Mouse (Mus musculus) thymus, postnatal 4 days (tissue): ENCODE measurements around the gene Gripap1.

Experiments used
- DNase-seq: peaks from one replicate; pipeline ENCODE4 v3.0.0; 2021

Gene Gripap1

DNA sequence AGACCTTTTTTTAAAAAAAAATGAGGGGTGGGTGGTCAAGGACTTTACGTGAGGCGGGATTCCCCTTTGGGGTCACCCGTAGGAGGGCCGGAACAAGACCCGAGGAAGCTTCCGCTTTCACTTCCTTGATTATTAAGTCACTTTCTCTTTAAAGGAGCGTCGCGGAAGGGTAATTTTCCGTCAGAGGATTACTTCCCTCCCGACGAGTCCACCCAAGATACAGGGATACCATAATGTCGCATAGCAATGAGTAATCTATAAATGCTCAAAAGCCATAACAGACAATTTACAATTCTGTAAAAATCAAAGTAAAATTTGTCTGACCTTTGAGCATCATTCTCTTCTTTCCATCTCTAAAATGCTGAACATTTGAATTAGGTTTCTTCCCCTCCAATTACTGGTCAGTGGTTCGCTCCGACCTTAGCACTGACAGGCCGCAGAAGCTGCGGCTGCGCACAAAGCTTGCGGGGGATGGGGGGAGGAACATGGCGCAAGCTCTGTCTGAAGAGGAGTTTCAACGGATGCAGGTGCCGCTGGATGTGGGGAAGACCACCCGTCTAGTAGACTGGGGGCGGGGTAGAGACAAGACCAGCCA lies at the start of gene Gripap1:
Gene Gripap1 (plus strand): TSS at position 224 of the 595 bp plus-strand sequence.
- peak; percentile 83 for DNase-seq

DNA sequence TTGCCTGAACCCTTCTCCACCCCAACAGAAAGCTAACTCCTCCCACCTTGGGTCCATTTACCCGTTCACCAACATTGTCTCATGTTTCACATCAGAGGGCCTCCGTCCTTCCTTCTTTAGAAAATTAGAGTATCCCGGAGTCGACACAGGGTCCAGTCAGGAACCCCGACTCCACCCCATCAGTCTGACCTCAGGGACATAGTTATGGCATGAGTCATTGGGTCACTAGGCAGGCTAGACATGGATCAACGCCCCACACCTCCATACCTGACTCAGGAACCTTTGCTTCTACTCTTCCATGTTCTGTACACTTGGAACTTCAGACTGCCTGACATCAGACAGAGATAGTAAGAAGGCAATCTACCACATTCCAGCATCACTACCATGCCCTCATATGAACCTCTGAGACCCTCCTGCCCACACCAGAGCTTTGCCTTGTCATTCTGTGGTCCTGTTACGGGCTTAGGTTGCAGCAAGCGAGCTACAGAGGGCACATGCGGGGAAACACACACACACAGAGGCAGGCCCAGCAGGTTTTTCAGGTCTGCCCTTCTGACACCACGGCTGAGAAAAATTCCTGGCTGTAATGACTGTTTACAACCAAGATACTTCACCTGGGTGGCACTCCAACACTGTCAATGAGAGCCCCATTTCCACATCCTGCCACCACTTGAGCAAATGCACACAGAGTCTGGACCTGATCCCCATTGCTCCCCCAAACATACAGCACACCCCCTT lies 49.3 kb upstream of the Gripap1 start:
- DNase-seq: no peak

DNA sequence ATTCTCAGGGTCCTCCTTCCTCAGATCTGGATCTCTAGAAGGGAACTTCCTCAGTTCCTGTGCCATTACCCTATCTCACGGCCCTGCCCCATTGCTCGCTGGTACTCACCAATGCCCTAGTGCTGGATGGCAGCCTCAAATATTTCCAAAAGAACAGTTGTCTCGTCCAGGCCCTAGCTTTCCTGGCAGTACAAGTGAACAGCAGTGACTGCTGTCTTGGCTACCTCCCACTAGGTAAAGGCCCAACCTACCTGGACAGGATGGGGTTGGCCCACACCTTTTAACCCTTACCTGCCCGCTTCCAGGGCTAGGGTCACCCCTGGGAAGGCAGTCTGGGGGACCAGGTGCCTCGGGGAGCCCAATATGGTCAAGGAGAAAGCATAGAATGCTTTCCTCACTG lies 48.5 kb upstream of the Gripap1 start:
- no peak for DNase-seq

DNA sequence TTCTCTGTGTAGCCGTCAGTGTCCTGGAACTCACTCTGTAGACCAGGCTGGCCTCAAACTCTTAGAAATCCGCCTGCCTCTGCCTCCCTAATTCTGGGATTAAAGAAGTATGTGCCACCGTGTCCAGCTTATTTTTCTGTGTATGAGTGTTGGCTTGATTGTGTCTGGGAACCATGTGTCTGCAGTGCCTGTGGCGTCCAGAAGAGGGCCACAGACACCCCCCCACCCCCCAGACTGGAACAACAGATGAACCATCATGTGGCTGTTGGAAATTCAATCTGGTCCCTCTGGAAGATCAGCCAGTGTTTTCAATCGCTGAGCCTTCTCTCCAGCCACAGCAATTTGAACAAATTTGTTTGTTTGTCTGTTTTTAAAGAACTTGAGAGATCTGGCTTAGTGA lies 46.1 kb upstream of the Gripap1 start:
- DNase-seq: no peak

DNA sequence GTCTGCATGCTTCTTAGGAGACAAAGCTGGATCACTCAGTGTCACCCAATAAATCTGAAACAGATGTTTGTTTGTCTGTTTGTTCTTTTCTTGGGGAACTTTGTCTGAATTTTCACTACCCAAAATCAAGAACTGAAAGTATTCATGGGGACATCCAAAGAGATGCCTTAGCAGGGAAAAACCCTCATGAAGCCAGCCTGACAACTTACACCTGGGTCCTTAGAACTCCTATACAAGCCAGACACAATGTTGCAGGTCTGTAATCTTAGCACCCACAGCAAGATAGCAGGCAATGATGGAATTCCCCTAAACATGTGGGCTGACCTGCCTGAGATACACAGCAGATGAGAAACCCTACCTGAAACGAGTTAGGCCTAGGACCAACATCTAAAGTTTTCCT lies 44.6 kb upstream of the Gripap1 start:
- DNase-seq: no peak

DNA sequence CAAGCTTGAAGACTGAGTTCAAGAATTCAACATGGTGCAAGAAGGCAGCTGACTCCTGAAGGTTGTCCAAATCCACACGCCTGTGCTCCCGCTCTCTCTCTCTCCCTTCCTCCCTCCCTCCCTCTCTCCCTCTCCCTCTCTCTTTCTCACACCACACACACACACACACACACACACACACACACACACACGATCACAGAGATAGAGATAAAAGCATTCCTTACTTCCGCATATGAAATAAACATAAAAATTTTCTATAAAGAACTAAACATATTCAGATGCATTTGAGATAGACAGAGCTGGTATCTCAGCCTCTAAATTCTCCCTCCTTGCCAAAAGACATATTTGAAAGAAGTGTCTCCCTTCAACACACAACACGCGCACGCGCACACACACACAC lies 44.1 kb upstream of the Gripap1 start:
- DNase-seq: no peak

DNA sequence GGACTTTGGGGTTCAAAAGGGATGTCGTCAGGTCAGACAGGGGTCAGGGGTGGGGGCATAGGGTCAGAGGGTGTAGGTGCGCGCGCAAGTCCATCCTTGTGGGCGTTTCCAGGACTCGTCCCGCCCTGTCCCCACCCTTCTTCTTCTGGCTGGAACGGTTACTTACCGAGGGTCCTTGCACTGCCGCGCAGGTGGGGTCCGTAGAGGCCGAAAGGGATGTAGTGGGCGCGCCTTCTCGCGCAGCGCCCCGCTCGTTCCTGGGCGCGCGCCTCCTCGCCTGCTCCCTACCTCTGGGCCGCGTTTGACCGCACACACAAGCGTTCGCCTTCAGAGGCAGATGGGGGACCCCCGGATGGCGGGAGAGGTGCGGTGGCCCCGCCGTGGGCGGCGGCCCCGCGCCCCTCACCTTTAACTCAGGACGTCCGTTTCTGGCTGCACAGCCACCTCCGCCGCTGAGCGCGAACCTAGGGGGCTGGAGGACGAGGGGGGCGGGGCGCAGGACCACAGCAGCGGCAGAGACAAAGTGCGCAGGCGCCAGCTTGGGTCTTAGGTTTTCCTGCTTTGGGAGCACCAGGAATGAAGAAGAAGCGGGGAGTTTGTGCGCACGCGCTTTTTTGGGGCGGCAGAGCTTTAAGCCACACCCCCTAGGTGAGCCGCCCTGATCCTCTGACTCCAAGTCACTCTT lies 39.0 kb upstream of the Gripap1 start, which contains the start of gene Ccdc120:
Gene Ccdc120 (minus strand): TSS at position 474 of the 685 bp plus-strand sequence.
- peak; percentile 48 for DNase-seq

DNA sequence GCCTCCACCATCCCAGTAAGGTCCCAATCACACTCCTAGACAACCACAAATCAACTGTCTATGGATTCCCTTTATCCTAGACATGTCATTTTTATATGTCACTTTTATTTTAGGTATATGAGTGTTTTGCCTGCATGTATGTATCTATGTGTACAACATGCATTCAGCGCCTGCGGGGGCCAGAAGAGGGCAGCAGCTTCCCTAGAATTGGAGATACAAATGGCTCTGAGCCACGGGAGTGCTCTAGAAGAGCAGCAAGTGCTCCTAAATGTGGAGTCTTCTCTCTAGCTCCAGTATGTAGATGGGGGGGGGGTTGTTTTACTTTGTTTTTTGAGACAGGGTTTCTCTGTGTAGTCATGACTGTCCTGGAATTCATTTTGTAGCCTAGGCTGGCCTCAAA lies 35.9 kb upstream of the Gripap1 start:
- peak; percentile 44 for DNase-seq

DNA sequence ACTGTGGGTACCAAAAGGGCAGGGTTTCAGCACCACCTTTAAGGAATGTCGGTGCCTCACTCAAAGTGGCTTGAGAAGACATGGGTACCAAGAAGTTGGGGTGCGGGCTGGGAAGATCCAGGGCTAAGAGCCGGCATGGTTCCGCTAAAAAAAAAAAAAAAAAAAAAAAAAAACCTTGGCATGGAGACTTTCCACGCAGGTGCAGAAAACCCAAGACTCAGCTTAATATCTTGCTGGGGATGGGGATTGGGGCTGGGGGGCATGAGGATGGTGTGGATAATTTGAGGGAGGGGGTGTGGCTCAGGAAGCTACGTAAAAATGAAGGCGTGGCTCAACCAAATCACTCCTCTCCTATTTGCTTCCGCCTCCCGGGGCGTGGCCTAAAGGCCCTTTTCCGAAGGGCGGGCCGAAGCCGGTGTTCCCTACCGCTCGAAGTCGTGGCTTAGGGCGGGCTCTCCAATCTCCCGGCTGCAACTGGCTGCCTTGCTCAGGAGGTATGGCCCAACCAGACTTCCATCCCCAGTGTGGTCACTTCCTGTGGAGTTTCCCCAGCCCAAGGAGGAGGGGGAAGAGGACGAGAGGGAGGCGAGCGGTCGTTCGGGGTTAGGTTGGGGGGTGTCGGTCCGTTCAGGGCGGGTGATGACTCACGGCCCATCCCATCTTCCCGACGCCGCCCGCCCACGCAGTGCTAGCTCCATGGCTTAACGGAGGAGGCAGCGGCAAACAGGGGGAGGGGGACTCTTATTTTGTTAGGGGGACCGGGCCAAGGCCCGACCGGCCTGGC lies 27.2 kb upstream of the Gripap1 start, which contains the start of gene Tfe3:
Gene Tfe3 (plus strand): TSS at position 424 of the 784 bp plus-strand sequence.
- peak; percentile 81 for DNase-seq

DNA sequence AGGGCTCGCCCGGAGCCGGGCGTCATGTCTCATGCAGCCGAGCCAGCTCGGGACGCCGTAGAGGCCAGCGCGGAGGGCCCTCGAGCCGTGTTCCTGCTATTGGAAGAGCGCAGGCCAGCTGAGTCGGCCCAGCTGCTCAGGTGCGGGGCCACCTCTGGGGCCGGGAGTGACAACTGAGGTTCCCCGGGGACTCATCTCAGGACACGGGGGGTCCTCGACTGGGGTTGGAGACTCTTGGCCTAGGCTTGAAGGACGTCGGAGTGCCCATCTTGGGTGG lies 26.7 kb upstream of the Gripap1 start:
- no peak for DNase-seq

DNA sequence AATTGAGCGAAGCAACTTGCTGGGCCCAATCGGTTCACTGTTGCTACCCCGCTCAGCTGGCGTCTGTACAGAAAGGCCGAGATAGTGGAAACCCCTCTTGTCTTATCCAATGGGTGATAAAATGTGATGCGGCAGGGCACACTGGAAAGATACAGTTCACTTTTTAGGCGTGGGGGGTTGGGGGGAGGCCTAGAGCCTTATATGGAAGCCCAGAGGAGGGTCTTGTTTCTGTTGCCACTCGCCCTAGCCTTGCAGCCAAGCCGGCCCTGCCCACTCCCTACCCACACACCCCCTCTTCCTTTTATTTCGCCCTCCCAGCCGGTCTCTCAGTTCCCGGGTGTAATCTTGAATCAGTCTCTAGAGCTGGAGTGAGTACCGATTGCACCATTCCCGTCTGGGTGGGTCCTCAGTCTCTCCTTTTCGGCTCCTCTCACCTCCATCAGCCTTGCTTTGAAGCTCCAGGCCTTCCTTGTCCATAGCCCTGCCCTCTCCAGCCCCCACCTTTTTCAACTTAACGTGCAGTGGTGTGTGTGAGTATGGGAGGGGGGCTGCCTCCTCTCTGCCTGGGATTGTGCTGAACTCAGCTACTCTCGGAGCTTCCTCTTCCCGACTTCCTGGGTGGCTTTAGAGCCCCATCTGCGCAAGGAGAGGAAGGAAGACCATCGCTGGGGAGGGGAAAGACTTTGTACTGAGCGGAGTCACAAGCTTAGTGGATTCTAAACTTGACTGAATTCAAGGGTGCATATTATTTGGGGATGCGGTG lies 25.8 kb upstream of the Gripap1 start:
- DNase-seq: peak; percentile 9

DNA sequence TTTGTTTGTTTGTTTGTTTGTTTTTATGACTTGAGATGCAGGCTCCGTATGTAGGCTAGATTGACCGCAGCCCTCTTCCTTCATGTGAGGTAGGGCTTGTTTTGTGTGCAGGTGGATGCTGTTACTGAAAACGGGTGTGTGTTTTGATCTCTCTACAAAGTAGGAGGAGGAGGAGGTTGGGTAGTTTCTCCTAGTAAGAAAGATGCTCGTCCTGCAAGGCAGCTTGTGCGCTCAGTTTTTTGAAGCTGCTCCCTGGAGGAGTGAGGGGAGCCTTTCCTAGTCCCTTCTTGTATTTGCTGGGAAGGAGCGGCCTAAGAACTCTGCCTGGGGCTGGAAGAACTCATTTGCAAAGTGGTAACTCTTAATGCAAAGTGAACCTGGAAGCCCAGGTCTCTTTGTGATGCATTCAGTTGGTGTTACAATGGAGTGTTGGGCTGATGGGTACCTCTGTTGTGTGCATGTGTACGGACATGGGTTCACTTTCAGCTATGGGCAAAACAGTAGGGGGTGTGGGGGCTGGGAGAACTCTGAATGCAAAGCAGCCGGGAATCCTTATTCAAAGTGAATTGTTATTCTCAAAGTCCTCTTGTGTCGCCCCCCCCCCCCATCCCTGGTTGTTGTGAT lies 24.8 kb upstream of the Gripap1 start:
- no peak for DNase-seq

DNA sequence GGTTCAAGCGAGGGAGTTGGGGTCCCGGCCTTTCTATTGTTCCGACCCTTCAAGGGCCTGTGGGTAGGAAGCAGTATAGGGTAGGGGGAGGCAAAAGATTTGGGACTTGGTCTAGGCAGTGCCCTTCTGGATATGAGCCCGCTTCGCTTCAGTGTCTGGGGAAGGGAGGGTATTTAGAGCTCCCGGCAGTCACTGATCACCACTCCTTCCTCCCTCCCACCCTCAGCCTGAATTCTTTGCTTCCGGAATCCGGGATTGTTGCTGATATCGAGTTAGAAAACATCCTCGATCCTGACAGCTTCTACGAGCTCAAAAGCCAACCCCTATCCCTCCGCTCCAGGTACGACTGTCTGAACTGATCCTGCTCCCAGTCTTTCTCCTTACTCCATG lies 24.3 kb upstream of the Gripap1 start:
- DNase-seq: no peak

DNA sequence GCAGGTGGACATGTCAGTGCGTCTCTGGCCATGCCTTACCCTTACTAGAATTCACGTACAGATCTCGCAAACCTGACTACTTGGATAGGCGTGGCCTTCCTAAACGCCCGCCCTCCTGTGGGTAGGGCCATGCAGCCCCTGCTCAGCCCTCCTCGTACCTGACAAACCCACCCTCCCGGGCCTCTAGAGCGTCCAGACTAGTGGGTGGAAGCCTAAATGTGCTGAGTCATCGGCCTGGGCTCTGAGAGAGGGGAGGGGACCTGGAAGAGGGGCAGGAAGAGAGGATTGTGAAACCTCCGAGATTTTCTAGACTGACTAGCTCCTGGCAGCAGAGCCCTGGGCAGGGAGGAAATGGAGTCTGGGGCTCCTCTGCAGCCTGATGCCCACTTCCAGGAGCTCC lies 23.8 kb upstream of the Gripap1 start:
- peak; percentile 28 for DNase-seq

DNA sequence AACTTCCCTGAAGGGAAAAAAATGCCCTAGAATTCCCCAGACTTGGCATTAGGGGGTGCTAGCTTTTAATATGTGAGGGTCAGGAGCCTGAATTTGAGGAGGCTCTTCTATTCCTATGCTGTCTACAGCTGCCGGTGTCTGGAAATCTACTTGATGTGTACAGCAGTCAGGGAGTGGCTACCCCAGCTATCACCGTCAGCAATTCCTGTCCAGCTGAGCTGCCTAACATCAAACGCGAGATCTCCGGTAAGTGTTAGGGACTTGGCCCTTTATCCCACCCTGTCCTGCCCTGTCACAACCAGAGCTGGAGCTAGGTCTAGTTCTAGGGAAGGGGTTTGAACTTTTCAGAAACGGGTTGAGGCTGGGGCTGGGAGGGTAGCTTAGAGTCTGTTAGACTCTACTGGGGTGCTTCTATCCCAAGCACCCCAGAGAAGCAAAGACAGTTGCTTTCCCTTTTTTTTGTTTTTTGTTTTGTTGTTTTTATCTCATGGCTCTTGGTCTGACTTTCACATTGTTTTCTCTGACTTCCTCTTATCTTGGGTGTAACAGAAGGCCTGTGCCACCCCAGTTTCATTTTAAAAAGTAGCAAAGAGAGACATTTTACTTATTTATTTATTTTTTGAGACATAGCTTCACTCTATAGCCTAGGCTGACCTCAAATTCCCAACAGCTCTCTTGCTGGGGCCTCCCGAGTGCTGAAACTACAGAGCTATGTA lies 20.1 kb upstream of the Gripap1 start:
- no peak for DNase-seq

DNA sequence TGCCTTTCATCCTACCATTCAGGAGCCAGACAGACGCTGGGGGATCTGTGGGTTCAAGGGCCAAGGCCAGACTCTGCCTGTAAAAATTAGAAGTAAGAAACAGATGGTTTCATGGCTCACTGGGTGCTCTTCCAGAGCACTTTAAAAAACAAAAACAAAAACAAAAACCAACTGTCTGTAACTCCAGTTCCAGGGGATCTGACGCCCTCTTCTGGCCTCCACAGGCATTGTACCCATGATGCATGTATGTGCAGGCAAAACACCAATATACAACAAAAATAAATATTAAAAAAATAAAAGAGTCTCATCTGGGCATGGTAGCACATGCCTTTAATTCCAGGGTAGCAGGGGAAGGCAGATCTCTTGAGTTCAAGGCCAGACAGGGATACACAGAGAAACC lies 16.8 kb upstream of the Gripap1 start:
- DNase-seq: peak; percentile 52

DNA sequence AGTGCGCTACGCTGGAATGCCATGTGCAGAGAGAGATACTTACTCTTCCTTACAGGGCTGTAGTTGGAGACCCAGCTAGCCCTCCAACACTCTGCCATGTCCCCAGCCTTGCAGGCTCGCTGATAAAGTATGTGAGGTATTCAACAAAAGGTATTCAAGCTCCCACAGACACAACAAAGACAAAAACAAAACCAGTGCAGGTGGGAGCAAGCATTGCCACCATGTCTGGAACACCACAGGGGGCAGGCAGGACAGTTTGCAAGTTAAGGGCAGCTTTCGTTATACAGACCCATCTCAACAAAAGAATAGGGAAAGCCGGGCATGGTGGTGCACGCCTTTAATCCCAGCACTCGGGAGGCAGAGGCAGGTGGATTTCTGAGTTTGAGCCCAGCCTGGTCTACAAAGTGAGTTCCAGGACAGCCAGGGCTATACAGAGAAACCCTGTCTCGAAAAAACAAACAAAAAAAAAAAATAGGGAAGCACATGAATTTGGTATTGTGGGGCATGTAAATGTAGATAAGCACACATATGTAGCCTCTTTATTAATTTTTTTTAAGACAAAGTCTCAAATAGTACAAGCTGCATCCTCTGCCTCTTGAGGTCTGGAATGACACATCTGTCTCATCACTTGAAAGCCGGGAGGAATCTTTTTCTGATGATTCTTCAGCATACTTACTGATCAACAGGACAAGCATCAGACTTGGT lies 13.9 kb upstream of the Gripap1 start:
- no peak for DNase-seq

DNA sequence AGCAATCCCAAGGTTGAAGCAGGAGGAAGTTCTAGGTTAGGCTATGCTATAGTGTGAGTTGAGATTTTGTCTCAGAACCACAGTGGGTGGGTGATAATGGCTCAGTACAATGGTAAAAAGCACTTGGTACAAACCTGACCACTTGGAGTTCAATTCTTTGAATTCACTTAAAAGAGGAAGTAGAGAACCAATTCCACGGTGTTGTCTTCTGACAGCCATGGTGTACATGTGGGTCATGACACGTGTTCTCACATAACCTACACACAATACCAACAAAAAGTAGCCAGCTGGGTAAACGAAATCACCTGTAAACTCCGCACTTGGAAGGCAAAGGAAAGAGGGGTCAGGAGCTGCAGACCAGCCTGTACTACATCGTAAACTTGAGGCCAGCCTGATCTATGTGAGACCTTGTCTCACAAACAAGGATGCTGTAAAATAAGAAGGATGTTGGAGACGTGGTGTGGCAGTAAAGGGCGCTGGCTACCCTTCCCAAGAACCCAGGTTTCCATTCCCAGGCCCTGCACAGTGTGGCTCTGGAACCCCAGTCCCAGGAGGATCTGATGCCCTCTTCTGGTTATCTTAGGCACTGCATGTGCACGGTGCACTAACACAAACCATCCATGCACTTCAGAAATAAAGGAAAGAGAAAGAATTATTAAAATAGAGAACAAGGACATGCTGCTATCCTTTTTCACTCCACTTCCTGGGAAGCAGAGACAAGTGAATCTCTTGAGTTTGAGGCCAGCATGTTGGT lies 13.1 kb upstream of the Gripap1 start:
- DNase-seq: peak; percentile 69

DNA sequence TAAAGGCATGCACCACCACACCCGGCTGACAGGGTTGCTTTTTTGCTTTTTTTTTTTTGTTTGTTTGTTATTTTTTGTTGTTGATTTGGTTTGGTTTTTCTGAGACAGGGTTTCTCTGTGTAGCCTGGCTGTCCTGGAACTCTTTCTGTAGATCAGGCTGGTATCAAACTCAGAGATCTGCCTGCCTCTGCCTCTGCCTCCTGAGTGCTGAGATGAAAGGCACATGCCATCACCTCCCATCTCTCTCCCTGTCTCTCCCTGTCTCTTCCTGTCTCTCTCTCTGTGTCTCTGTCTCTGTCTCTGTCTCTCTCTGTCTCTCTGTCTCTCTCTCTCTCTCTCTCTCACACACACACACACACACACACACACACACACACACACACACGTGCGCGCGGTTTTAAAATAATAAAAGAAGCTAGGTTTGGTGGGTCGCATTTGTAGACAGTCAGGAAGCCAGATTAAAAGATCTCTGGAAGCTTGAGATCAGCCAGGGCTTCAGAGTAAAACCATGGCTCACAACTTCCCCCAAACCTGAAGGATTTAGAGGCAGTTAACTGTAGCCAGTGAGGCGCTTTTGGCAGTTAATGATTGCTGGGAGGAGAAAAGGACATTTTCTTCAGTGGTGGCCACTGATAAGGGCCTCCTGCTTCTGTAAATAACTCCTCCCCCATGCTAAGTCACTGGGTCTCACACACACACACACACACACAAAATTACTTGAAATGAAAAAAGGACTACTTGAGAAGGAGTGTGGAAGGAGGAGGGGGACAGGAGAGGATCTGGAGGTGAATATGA lies 10.9 kb upstream of the Gripap1 start:
- no peak for DNase-seq
